Mouse (Mus musculus) erythroblast, embryonic 14.5 days (primary cell): Measurements from ENCODE around the gene Txndc11.
"Not testable (repeated sequence)": the region's sequence is repeated elsewhere in the genome, so short reads cannot be mapped to it uniquely, and the experiment has no call there.

ENCODE experiments used
- GATA1 ChIP-seq: IDR thresholded peaks from 2 replicates; pipeline ENCODE4 v1.6.1; 2012; ENCODE audit warnings: low read length, inconsistent platforms, mixed read lengths
- TAL1 ChIP-seq: IDR thresholded peaks from 3 replicates; pipeline ENCODE4 v1.6.1; 2012; ENCODE audit warnings: low read length, inconsistent platforms, mixed read lengths

DNA sequence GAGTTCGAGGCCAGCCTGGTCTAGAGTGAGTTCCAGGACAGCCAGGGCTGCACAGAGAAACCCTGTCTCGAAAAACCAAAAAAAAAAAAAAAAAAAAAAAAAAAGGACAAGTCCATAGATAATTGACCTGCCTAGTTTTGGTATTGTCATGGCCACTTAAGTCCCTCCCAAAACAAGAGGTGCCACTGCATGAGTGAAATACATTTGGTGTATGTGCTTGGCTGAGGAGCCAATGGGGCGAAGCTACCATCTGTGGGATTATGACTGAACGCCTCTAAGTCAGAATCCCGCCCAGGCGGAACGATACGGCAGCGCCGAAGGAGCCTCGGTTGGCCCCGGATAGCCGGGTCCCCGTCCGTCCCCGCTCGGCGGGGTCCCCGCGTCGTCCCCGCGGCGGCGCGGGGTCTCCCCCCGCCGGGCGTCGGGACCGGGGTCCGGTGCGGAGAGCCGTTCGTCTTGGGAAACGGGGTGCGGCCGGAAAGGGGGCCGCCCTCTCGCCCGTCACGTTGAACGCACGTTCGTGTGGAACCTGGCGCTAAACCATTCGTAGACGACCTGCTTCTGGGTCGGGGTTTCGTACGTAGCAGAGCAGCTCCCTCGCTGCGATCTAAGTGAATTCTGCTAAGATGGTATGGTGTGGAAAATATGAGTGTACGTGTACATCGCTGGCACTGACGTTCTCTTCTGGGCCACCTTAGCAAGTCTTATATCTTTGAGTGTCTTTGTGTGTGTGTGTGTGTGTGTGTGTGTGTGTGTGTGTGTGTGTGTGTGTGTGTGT lies 9.4 kb upstream of the Txndc11 start:
- TF ChIP-seq GATA1, TAL1: not testable (repeated sequence)
